Comparison of ENCODE assay signal across 10 mouse cellular contexts in the genomic region with DNA sequence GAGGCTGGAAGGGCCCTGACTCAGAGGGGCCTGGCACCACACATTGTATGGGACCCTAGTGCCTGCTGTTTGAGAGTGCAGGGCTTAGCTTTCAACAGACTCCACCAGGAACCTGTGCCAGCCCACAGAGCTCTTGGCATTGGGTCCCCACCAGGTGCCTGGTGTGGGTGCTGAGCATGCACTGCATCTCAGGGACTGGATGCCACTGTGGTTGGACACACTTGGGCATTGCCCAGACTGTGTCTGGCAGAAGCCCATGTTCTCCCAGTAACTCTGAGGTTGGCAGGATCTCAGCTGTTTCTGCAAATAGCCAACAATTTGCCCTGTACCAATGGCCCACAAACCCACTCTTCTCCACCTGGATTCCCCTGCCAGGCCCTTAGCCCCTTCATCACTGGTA. TPM values are rescaled to one million over a fixed set of nuclear protein-coding genes. Genes with fewer than 3 reads are reported as not detected.
DNase-seq lines count a peak whose midpoint lies in the region.
"Had no signal": no experiment of that assay in that cellular context is flagged by ENCODE, and none has a peak within 500 bp of the region (broad histone marks: within the 10 kb centered on the region; RNA-seq: fewer than 3 reads in every experiment).

No protein-coding gene starts in this region.

- intact Hi-C loops in left cerebral cortex, postnatal 4 days (cut with DNase I) = no loop called here
- intact Hi-C loops in heart, postnatal 36 days (cut with DNase I) = no loop called here

- peak; percentile 86 for DNase-seq in gastrocnemius, adult 18-20 months (ENCODE audit: low spot score)
- no peak for DNase-seq in gastrocnemius, postnatal 4 days (ENCODE audit: low spot score in 2 of 2)
- DNase-seq in left cerebral cortex, postnatal 4 days = peak; percentile 44
- no peak for DNase-seq in left cerebral cortex, adult 8-10 months (ENCODE audit: low spot score in 2 of 2)
- peak; percentile 65 for DNase-seq in fibroblast of lung, adult 2 months (ENCODE audit: low read depth)
- DNase-seq in heart, postnatal 36 days = peak; percentile 44 to 56
- no peak for DNase-seq in urinary bladder, adult 18-20 months (ENCODE audit: low spot score in 2 of 2)
- DNase-seq: adrenal gland, adult 8-10 months; lung, embryonic 14.5 days; thymus, adult 18-20 months had no signal

RNA-seq across cellular contexts. Expression of a gene that starts 13.9 kb away (rescaled TPM):
- 1 to 10 TPM; 2.9 to 4.0 TPM for total RNA-seq in gastrocnemius, adult 18-20 months (2021)
- total RNA-seq in gastrocnemius, postnatal 4 days (2021) = 10 to 100 TPM; 12.7 to 14.8 TPM
- 10 to 100 TPM; 10.3 to 11.3 TPM for total RNA-seq in left cerebral cortex, postnatal 4 days (2021)
- 10 to 100 TPM; 20.6 to 28.5 (median 23.4) TPM for total RNA-seq in left cerebral cortex, adult 8-10 months (2022)
- 10 to 100 TPM in 1 of 2 experiments, 1 to 10 TPM in 1; 9.7 to 13.9 TPM for total RNA-seq in heart, postnatal 36 days (2021)

RNA-seq across cellular contexts. Expression of a gene that starts 40.0 kb away (rescaled TPM):
- not detected for total RNA-seq in gastrocnemius, adult 18-20 months (2021)
- not detected for total RNA-seq in gastrocnemius, postnatal 4 days (2021)
- not detected for total RNA-seq in left cerebral cortex, postnatal 4 days (2021)
- not detected for total RNA-seq in left cerebral cortex, adult 8-10 months (2022)
- not detected for total RNA-seq in heart, postnatal 36 days (2021)
- total RNA-seq: adrenal gland, adult 8-10 months had no signal

Comparison
In these comparisons a context has a peak if more than half of its experiments do, and no peak if none do; other contexts are left out.
1. DNase-seq: peak in gastrocnemius, adult 18-20 months (single experiment), left cerebral cortex, postnatal 4 days (single experiment), fibroblast of lung, adult 2 months (single experiment) and heart, postnatal 36 days (2 of 2); none in gastrocnemius, postnatal 4 days (0 of 2), left cerebral cortex, adult 8-10 months (0 of 2) and urinary bladder, adult 18-20 months (0 of 2).